Mouse (Mus musculus) A20 (cell line): ENCODE results near the gene Utrn.

Experiments
- DNase-seq: peaks from one replicate; pipeline ENCODE4 v3.0.0-alpha.2; 2011; ENCODE audit warnings: low read depth, low spot score

The Utrn gene

GRCm38 (mm10) chr10:12593071-12593470, 276.1 kb downstream of the Utrn start:
- no peak for DNase-seq

GRCm38 (mm10) chr10:12591946-12592345, 277.2 kb downstream of the Utrn start:
- no peak for DNase-seq

- DNase-seq = no peak
These were observed 281.1 kb downstream of the Utrn start for GRCm38 (mm10) chr10:12588051-12588450.

- no peak for DNase-seq
These were observed 281.8 kb downstream of the Utrn start for GRCm38 (mm10) chr10:12587318-12587717.

GRCm38 (mm10) chr10:12586825-12587224, 282.3 kb downstream of the Utrn start:
- no peak for DNase-seq

- no peak for DNase-seq
These were observed 283.0 kb downstream of the Utrn start for GRCm38 (mm10) chr10:12586200-12586599.

- DNase-seq = no peak
These were observed 285.7 kb downstream of the Utrn start for GRCm38 (mm10) chr10:12583473-12583872.

GRCm38 (mm10) chr10:12579048-12579447, 290.1 kb downstream of the Utrn start:
- DNase-seq = no peak

GRCm38 (mm10) chr10:12575849-12576435, 293.2 kb downstream of the Utrn start:
- no peak for DNase-seq

- no peak for DNase-seq
These were observed 294.4 kb downstream of the Utrn start for GRCm38 (mm10) chr10:12574760-12575159.

GRCm38 (mm10) chr10:12573601-12574000, 295.6 kb downstream of the Utrn start:
- DNase-seq = no peak

- no peak for DNase-seq
These were observed 296.4 kb downstream of the Utrn start for GRCm38 (mm10) chr10:12572759-12573158.

- no peak for DNase-seq
These were observed 304.7 kb downstream of the Utrn start for GRCm38 (mm10) chr10:12564425-12564824.

GRCm38 (mm10) chr10:12558810-12559209, 310.4 kb downstream of the Utrn start:
- DNase-seq = no peak

- DNase-seq = no peak
These were observed 315.0 kb downstream of the Utrn start for GRCm38 (mm10) chr10:12554090-12554718.

GRCm38 (mm10) chr10:12552890-12553278, 316.3 kb downstream of the Utrn start:
- DNase-seq = no peak

GRCm38 (mm10) chr10:12552196-12552889, 316.8 kb downstream of the Utrn start:
- no peak for DNase-seq

GRCm38 (mm10) chr10:12551735-12552134, 317.4 kb downstream of the Utrn start:
- DNase-seq = no peak

- no peak for DNase-seq
These were observed 319.1 kb downstream of the Utrn start for GRCm38 (mm10) chr10:12549945-12550540.

- DNase-seq = no peak
These were observed 319.9 kb downstream of the Utrn start for GRCm38 (mm10) chr10:12549261-12549660.

- DNase-seq = no peak
These were observed 320.5 kb downstream of the Utrn start for GRCm38 (mm10) chr10:12548616-12549084.

GRCm38 (mm10) chr10:12547037-12547625, 322.0 kb downstream of the Utrn start:
- no peak for DNase-seq
